Mouse (Mus musculus): ENCODE results near the gene Acp6. TPM values are rescaled to one million over a fixed set of nuclear protein-coding genes. Genes with fewer than 3 reads are reported as not detected.

Gene Acp6
- polyA plus RNA-seq, 1 experiment from 2014 or later = 60.3 TPM

GRCm38 (mm10) chr3:97159509-97159850 lies 903 bp downstream of the Acp6 start:
- Histone ChIP-seq H3K4me2 (replicated peaks; ENCODE audit: low read depth, low read length) (peak overlapping the region; percentile 69), H3K27me3 (ENCODE audit: insufficient read depth, low read length) (no peaks in the 10 kb centered on the region), H3K4me1 (ENCODE audit: insufficient read depth, low read length) (peaks cover 17% of the 10 kb centered on the region), H3K9me3 (ENCODE audit: low read length) (no peaks in the 10 kb centered on the region), H3K4me3 (ENCODE audit: low read length) (peak overlapping the region; percentile 65), H3K27ac (ENCODE audit: low read length) (peak overlapping the region; percentile 84), H3K9ac (replicated peaks; ENCODE audit: low read length) (peak overlapping the region; percentile 78), H3K36me3 (ENCODE audit: insufficient read depth, low read length) (no peaks in the 10 kb centered on the region)
- WGBS = 8% methylated on average over 6 of the region's 6 CpGs
- ATAC-seq (ENCODE audit: low FRiP score, low TSS enrichment) = no peak

- Histone ChIP-seq H3K9ac (replicated peaks; ENCODE audit: low read length) (no peak overlapping the region), H3K36me3 (ENCODE audit: insufficient read depth, low read length) (no peaks in the 10 kb centered on the region), H3K4me3 (ENCODE audit: low read length) (peak overlapping the region; percentile 65; the same call in 1 of the 2 replicates), H3K9me3 (ENCODE audit: low read length) (no peaks in the 10 kb centered on the region), H3K4me1 (ENCODE audit: insufficient read depth, low read length) (peaks cover 17% of the 10 kb centered on the region), H3K27me3 (ENCODE audit: insufficient read depth, low read length) (no peaks in the 10 kb centered on the region), H3K4me2 (replicated peaks; ENCODE audit: low read depth, low read length) (peak overlapping the region; percentile 69), H3K27ac (ENCODE audit: low read length) (no peak overlapping the region)
- WGBS = 75% methylated on average over 2 of the region's 2 CpGs
- ATAC-seq (ENCODE audit: low FRiP score, low TSS enrichment) = no peak
These were observed 1.4 kb downstream of the Acp6 start for GRCm38 (mm10) chr3:97159986-97160385.

- no peak for ATAC-seq (ENCODE audit: low FRiP score, low TSS enrichment)
- H3K4me2 ChIP-seq (replicated peaks; ENCODE audit: low read depth, low read length) = 0 out of 2 replicates have a peak overlapping the region, but pooled peaks have one; percentile 3
- H3K27me3 ChIP-seq (ENCODE audit: insufficient read depth, low read length) = no peaks in the 10 kb centered on the region
- no peaks in the 10 kb centered on the region for H3K9me3 ChIP-seq (ENCODE audit: low read length)
- H3K27ac ChIP-seq (ENCODE audit: low read length) = no peak overlapping the region
- H3K9ac ChIP-seq (replicated peaks; ENCODE audit: low read length) = no peak overlapping the region
- WGBS = 51% methylated on average over 10 of the region's 10 CpGs
- no peak overlapping the region for H3K4me3 ChIP-seq (ENCODE audit: low read length)
- H3K36me3 ChIP-seq (ENCODE audit: insufficient read depth, low read length) = no peaks in the 10 kb centered on the region
- H3K4me1 ChIP-seq (ENCODE audit: insufficient read depth, low read length) = peaks cover 17% of the 10 kb centered on the region
These were observed 2.3 kb downstream of the Acp6 start for GRCm38 (mm10) chr3:97160908-97161307.

- H3K4me2 ChIP-seq (replicated peaks; ENCODE audit: low read depth, low read length) = no peak overlapping the region
- ATAC-seq (ENCODE audit: low FRiP score, low TSS enrichment) = no peak
- H3K9me3 ChIP-seq (ENCODE audit: low read length) = no peaks in the 10 kb centered on the region
- 53% methylated on average over 4 of the region's 4 CpGs for WGBS
- H3K27ac ChIP-seq (ENCODE audit: low read length) = no peak overlapping the region
- H3K9ac ChIP-seq (replicated peaks; ENCODE audit: low read length) = no peak overlapping the region
- no peak overlapping the region for H3K4me3 ChIP-seq (ENCODE audit: low read length)
- no peaks in the 10 kb centered on the region for H3K27me3 ChIP-seq (ENCODE audit: insufficient read depth, low read length)
- H3K36me3 ChIP-seq (ENCODE audit: insufficient read depth, low read length) = 0 out of 2 replicates have a peak, but pooled peaks cover under 1% of the 10 kb centered on the region
- H3K4me1 ChIP-seq (ENCODE audit: insufficient read depth, low read length) = peaks cover 17% of the 10 kb centered on the region
These were observed 3.2 kb downstream of the Acp6 start for GRCm38 (mm10) chr3:97161773-97162172.

- Histone ChIP-seq H3K4me3 (ENCODE audit: low read length) (no peak overlapping the region), H3K9ac (replicated peaks; ENCODE audit: low read length) (no peak overlapping the region), H3K4me2 (replicated peaks; ENCODE audit: low read depth, low read length) (no peak overlapping the region), H3K36me3 (ENCODE audit: insufficient read depth, low read length) (0 out of 2 replicates have a peak, but pooled peaks cover 11% of the 10 kb centered on the region), H3K27ac (ENCODE audit: low read length) (no peak overlapping the region), H3K9me3 (ENCODE audit: low read length) (no peaks in the 10 kb centered on the region), H3K4me1 (ENCODE audit: insufficient read depth, low read length) (peaks cover 16% of the 10 kb centered on the region), H3K27me3 (ENCODE audit: insufficient read depth, low read length) (no peaks in the 10 kb centered on the region)
- WGBS = 89% methylated on average over 4 of the region's 4 CpGs
- no peak for ATAC-seq (ENCODE audit: low FRiP score, low TSS enrichment)
These were observed 5.9 kb downstream of the Acp6 start for GRCm38 (mm10) chr3:97164477-97164876.

- H3K36me3 ChIP-seq (ENCODE audit: insufficient read depth, low read length) = 0 out of 2 replicates have a peak, but pooled peaks cover 12% of the 10 kb centered on the region
- H3K9ac ChIP-seq (replicated peaks; ENCODE audit: low read length) = no peak overlapping the region
- 64% methylated on average over 4 of the region's 4 CpGs for whole genome bisulfite sequencing
These were observed 8.5 kb downstream of the Acp6 start for GRCm38 (mm10) chr3:97167126-97167525.

GRCm38 (mm10) chr3:97171531-97171930 lies 13.0 kb downstream of the Acp6 start:
- 78% methylated on average over 6 of the region's 6 CpGs for WGBS
- peak overlapping the region; percentile 75 for H3K27ac ChIP-seq (ENCODE audit: low read length)
- H3K4me1 ChIP-seq (ENCODE audit: insufficient read depth, low read length) = peaks cover 7% of the 10 kb centered on the region
- H3K9ac ChIP-seq (replicated peaks; ENCODE audit: low read length) = no peak overlapping the region
- H3K4me3 ChIP-seq (ENCODE audit: low read length) = no peak overlapping the region
- no peak overlapping the region for H3K4me2 ChIP-seq (replicated peaks; ENCODE audit: low read depth, low read length)
- H3K36me3 ChIP-seq (ENCODE audit: insufficient read depth, low read length) = peaks cover 17% of the 10 kb centered on the region; the same call in 1 of the 2 replicates
- ATAC-seq (ENCODE audit: low FRiP score, low TSS enrichment) = peak; percentile 29; the same call in 1 of the 2 replicates
- H3K9me3 ChIP-seq (ENCODE audit: low read length) = no peaks in the 10 kb centered on the region
- H3K27me3 ChIP-seq (ENCODE audit: insufficient read depth, low read length) = no peaks in the 10 kb centered on the region

More at GRCm38 (mm10) chr3:97167126-97167525, 8.5 kb downstream of the Acp6 start:
- no peak overlapping the region for H3K4me2 ChIP-seq (replicated peaks; ENCODE audit: low read depth, low read length)
- H3K4me1 ChIP-seq (ENCODE audit: insufficient read depth, low read length) = no peaks in the 10 kb centered on the region
- no peak overlapping the region for H3K27ac ChIP-seq (ENCODE audit: low read length)
- no peak overlapping the region for H3K4me3 ChIP-seq (ENCODE audit: low read length)
- no peak for ATAC-seq (ENCODE audit: low FRiP score, low TSS enrichment)
- H3K27me3 ChIP-seq (ENCODE audit: insufficient read depth, low read length) = no peaks in the 10 kb centered on the region
- no peaks in the 10 kb centered on the region for H3K9me3 ChIP-seq (ENCODE audit: low read length)

GRCm38 (mm10) chr3:97172231-97172630 lies 13.7 kb downstream of the Acp6 start:
- Histone ChIP-seq H3K9me3 (ENCODE audit: low read length) (no peaks in the 10 kb centered on the region), H3K4me2 (replicated peaks; ENCODE audit: low read depth, low read length) (no peak overlapping the region), H3K36me3 (ENCODE audit: insufficient read depth, low read length) (peaks cover 15% of the 10 kb centered on the region; the same call in 1 of the 2 replicates), H3K9ac (replicated peaks; ENCODE audit: low read length) (no peak overlapping the region), H3K4me3 (ENCODE audit: low read length) (no peak overlapping the region), H3K27me3 (ENCODE audit: insufficient read depth, low read length) (no peaks in the 10 kb centered on the region), H3K4me1 (ENCODE audit: insufficient read depth, low read length) (peaks cover 7% of the 10 kb centered on the region), H3K27ac (ENCODE audit: low read length) (peak overlapping the region; percentile 75)
- peak; percentile 88 for ATAC-seq (ENCODE audit: low FRiP score, low TSS enrichment)
- 42% methylated on average over 9 of the region's 9 CpGs for WGBS

- H3K4me1 ChIP-seq (ENCODE audit: insufficient read depth, low read length) = peaks cover 7% of the 10 kb centered on the region
- no peak overlapping the region for H3K4me3 ChIP-seq (ENCODE audit: low read length)
- H3K9me3 ChIP-seq (ENCODE audit: low read length) = no peaks in the 10 kb centered on the region
- peak overlapping the region; percentile 75 for H3K27ac ChIP-seq (ENCODE audit: low read length)
- no peaks in the 10 kb centered on the region for H3K27me3 ChIP-seq (ENCODE audit: insufficient read depth, low read length)
- no peak overlapping the region for H3K4me2 ChIP-seq (replicated peaks; ENCODE audit: low read depth, low read length)
- ATAC-seq (ENCODE audit: low FRiP score, low TSS enrichment) = no peak; the same call in 1 of the 2 replicates
- peaks cover 16% of the 10 kb centered on the region for H3K36me3 ChIP-seq (ENCODE audit: insufficient read depth, low read length)
- 61% methylated on average over 5 of the region's 5 CpGs for WGBS
- H3K9ac ChIP-seq (replicated peaks; ENCODE audit: low read length) = no peak overlapping the region
These were observed 14.1 kb downstream of the Acp6 start for GRCm38 (mm10) chr3:97172632-97173031.

- Histone ChIP-seq H3K4me2 (replicated peaks; ENCODE audit: low read depth, low read length) (no peak overlapping the region), H3K4me3 (ENCODE audit: low read length) (no peak overlapping the region), H3K4me1 (ENCODE audit: insufficient read depth, low read length) (no peaks in the 10 kb centered on the region), H3K9ac (replicated peaks; ENCODE audit: low read length) (no peak overlapping the region), H3K36me3 (ENCODE audit: insufficient read depth, low read length) (peaks cover 14% of the 10 kb centered on the region), H3K27me3 (ENCODE audit: insufficient read depth, low read length) (no peaks in the 10 kb centered on the region), H3K9me3 (ENCODE audit: low read length) (no peaks in the 10 kb centered on the region), H3K27ac (ENCODE audit: low read length) (no peak overlapping the region)
- WGBS = 64% methylated on average over 6 of the region's 6 CpGs
- ATAC-seq (ENCODE audit: low FRiP score, low TSS enrichment) = no peak
These were observed 20.3 kb downstream of the Acp6 start for GRCm38 (mm10) chr3:97178885-97179284.

Data from kidney, embryonic 16.5 days (tissue).